Mouse (Mus musculus) heart, adult 11 months (tissue): Measurements from ENCODE around the gene Gm20388.

Source experiments
- DNase-seq: peaks from one replicate; pipeline ENCODE4 v3.0.0; 2022

The Gm20388 gene

GRCm38 (mm10) chr8:120741815-120742530, 831.3 kb downstream of the Gm20388 start:
- peak; percentile 87 for DNase-seq

GRCm38 (mm10) chr8:120743149-120743897, 832.7 kb downstream of the Gm20388 start:
- peak; percentile 97 for DNase-seq

GRCm38 (mm10) chr8:120743898-120744290, 833.3 kb downstream of the Gm20388 start:
- peak; percentile 97 for DNase-seq

- peak; percentile 88 for DNase-seq
These were observed 833.8 kb downstream of the Gm20388 start for GRCm38 (mm10) chr8:120744448-120744847.

DNA sequence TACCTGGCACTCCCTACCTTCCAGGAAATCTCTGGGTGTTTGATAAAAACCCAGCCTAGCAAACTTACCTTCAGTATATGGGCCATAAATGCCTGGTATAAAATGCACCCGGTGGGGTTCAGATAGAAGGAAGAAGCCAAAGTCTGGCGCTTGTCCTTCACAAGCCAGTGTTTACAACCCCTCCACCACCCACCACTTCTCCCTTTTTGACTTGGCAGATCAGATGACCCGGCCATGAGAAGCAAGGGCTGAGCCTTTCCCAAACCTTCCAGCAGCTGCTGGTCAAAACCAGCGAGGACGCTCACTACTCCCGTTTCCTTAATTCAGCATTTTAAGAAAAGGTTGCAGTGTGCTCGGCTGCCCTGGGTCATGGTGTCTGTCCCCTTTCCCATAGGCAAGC, 834.6 kb downstream of the Gm20388 start:
- DNase-seq, result peak; percentile 96

DNA sequence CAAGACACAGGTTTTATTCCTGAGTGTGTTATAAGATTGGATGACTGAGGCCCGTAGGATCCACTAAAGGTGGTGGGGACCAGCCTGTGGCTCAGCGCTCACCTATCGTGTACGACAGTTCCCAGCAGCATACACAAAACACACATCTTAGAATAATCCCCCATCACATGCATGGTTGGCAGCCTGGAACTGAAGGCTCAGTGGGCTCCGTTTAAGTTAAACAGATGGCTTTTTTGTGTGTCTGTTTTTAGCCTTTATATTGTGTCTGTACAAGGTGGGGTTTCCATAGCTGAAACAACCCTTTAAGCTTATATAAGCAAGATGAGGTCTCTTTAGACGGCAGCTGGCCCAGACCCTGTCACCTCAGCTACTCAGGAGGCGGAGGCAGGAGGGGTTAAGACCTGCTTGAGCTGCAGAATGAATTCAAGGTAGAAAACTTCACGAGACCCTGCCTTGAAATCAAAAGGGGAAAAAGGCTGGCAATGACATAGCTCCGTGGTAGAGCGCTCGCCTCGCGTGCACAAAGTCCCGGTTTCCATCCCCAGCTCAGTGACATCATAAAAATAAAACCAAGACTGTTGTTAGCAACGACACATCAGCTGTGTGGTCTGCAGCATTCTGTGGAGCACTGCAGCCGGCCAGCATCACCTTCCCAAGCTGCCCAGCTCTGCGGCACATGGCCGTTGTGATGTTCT, 835.5 kb downstream of the Gm20388 start:
- no peak for DNase-seq

DNA sequence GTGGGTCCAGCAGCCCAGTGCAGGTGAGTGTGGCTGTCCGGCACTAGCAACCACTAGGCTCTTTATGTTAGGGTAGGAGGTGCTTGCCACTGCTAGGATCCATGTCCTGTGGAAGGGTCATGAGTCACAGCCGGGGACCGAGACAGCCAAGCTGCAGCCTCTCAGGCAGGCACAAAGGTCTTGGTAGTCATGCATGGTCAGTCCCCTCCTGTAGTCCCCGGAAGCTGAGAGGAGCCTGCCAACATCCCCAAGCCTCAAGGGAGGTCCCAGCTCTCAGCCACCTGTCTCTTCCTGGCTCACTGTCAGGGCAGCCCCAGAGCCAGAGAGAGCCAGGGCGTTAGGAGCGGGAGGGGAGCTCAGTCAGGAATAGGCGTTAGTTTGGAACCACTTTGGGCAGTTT, 836.6 kb downstream of the Gm20388 start:
- DNase-seq, result no peak

DNA sequence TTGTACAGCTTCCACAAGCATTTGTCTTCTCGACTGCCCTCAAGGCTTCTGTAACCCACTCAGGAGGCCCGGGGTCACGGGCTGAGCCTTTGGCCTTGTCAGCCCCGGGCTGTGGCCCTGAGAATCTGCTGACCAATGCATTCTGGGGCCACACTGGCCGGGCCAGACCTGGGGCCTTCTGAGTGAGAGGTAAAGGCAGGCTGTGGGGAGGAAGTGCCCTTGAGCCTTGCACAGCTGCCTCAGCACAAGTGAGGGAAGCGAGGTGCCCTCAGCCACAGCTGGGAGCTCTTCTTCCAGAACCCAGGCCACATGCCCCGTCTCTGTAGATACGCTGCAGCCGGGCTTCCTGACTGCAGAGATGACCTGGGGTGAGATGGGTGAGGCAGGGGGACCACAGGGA, 840.0 kb downstream of the Gm20388 start:
- DNase-seq, result peak; percentile 92

DNA sequence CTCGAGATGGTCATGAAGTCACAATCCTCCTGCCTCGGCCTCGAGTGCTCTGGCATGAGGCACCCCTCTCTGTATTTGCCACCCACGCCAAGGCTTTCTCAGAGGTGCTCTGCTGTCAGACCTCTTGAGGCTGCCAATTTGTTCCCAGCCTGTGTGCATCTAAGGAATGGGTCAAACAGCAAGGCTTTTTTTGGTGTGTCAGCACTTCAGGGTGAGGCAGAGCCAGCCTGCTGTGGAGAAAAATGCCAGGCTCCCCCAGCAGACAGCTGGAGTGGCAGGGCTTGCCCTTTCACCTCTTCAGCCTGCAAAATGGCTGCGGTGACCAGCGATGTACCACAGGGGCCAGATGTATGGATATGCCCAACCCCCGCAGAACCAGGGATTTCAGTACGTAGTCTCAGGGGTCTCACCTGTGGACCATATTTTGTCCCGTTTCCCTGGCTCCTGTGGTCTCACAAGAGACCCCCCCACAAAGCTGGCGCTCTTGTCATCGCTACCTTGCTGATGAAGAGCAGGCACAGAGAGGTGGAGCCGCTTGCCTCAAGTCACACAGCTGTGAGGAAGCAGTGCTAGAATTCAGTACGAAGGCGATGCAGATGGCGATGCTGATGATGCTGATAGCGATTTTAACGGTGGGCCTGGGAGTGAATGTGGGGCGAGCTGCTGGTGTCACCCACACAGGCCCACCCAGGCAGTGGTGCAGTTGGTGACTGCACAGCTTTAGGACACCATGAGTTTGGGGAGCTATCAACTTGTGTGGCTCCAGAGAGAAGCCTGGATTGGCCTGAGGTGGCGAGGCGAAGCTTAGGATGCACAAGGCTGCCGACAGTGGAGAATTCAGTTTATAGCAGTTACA, 840.8 kb downstream of the Gm20388 start:
- peak; percentile 93 for DNase-seq

- DNase-seq, result peak; percentile 99
These were observed 841.4 kb downstream of the Gm20388 start for GRCm38 (mm10) chr8:120752082-120752452.

- DNase-seq, result no peak
These were observed 842.8 kb downstream of the Gm20388 start for GRCm38 (mm10) chr8:120753476-120753875.

- DNase-seq, result no peak
These were observed 845.0 kb downstream of the Gm20388 start for GRCm38 (mm10) chr8:120755306-120756297.

DNA sequence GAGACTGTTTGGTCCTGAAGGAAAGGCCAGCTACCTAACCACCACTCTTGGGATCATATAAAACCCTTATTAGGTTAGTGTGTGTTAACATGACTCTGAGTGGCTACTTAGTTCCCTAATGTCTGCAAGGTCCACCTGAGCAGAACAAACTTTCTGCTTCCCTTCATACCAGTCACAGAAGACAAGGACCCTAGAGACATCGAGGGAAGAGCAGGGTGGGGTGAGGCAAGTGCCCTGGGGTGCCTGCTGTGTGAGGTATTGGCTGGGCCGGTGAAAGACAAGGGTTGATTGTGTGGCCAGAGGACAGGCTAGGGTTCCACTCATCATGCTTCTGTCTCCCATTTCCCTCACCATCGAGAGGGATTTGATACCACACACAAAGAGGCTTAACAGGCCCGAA, 847.4 kb downstream of the Gm20388 start:
- DNase-seq, result no peak

DNA sequence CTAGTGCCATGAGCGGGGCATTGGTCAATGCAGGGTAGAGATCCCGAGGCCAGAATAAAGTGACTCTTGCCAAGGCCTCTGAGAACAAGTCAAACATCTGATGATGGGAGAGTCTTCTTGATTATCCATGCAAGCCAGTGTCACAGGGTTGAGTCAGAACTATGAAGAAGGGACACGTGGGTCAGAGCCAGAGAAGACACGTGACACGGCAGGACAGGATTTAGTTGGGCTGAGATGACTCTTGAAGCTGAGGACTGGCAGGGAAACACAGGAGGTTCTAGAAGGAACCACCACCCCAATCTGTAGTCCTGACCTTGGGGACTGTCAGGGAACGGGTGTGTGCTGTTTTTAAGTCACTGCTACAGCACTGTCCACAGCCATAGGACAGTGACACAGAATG, 849.2 kb downstream of the Gm20388 start:
- no peak for DNase-seq

DNA sequence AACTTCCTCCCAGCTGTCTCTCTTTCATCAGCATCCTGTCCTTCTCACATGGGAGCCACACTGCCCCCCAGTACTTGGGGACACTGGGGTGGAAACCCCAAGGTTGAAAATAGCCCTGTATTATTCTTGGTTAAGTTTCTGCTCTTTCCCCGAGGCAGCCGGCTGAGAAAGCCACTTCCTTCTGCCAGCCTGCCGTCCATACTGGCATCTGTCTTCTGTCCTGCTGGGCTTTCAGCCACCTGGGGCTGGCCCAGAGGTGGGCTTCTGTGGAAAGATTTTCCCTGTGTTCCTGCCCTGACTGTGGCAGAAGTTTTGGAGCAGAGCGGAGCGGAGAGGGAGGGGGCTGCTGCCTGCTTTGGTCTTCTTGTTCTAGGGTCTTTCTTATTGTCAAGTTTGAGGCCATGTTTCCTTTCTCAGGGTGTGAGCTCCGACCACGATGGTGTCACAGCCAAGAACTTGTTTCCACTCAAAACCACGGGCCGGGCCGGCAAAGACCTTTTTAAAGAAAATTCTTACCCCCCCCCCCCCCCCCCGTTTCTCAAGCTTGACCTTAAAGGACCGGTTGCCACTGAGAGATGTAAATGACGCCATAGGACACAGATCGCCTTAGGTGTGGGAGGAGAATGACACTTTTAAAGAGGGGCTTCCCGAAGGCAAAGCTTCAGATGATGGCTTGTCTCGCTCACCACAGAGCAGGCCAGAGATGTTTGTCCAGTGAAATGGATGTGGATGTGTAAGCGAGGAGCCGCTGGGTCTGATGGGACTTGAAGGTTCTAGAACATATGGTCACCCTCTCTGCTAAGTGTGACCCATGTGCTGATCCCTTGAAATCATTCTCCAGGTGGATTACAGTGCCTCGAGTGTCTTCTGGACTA, 849.9 kb downstream of the Gm20388 start:
- no peak for DNase-seq

DNA sequence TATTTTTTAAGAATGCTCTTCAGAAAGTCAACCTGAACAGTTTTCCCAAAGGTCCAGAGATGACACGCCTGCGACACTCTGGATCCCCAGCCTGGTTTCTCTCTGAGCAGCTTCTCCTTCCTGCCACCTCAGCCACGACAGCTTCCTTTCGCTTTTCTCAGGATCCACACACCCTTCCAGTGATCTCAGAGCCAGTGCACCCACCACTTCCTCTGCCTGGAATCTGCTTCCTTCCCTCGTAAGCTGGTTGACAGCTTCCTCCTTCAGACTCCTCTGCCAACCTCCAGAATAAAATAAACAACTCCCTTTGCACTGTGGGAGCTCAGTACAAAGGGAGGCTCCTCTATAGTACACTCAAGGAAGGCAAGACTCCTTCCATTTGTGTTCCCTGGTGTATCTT, 852.6 kb downstream of the Gm20388 start:
- peak; percentile 96 for DNase-seq

- no peak for DNase-seq
These were observed 854.0 kb downstream of the Gm20388 start for GRCm38 (mm10) chr8:120764638-120765037.

GRCm38 (mm10) chr8:120766622-120767021, 856.0 kb downstream of the Gm20388 start:
- no peak for DNase-seq

DNA sequence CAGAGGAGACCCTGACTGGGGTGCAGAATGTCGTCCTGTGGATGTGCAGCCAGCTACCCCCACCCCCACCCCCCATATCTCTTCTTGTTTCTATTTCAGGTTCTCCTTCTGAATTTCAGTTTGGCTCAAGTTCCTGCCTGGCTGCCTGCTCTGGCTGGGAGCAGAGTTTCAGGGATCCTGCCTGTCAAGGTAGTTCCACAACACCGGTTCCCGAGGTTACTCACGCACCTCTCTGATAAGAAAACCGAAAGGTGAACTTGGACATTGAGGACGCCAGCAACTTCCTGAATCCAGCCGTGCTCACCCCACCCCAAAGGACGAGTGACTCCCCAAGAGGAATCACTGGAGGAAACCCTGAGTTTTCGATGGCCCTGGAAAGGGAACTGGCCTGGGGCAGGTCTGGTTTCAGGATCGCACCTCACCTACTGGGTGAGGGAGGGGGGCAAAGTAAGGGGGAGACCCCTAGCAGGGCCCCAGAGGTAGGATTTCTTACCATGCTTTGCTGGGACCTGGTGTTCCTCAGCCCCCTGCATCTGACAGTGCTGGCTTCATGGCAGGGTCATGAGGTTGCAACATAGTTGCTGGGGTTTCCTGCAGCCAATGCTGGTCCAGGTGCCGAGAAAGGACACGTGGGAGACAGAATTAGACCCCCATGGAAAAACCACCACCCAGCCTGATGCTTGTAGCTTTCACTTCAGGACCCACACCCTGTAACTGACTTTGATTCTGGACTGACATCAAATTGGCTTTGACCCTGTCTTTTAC, 858.0 kb downstream of the Gm20388 start:
- DNase-seq, result peak; percentile 93

GRCm38 (mm10) chr8:120777184-120777583, 866.5 kb downstream of the Gm20388 start:
- DNase-seq, result no peak
